Mouse (Mus musculus) monocyte, adult 5-6 weeks (primary cell): ENCODE data around the gene Olfr155. TPM values are rescaled to one million over a fixed set of nuclear protein-coding genes. Genes with fewer than 3 reads are reported as not detected.

Experiments
- ATAC-seq: fragments of 153-309, 156-312 bp; replicated peaks from 2 replicates; pipeline ENCODE4 v1.8.0; 2017; ENCODE audit warnings: mild to moderate bottlenecking; ENCODE audit not compliant: low TSS enrichment, insufficient number of reproducible peaks, severe bottlenecking, poor library complexity, low FRiP score
- total RNA-seq: library from RNA; stranded (forward); fragments of 200-1000, 200-491, 200-594 nt; gene quantifications from 3 replicates; pipeline ENCODE4 v1.2.3, GENCODE M21; 2017

Gene Olfr155
- total RNA-seq, 1 experiment from 2014 or later = not detected

DNA sequence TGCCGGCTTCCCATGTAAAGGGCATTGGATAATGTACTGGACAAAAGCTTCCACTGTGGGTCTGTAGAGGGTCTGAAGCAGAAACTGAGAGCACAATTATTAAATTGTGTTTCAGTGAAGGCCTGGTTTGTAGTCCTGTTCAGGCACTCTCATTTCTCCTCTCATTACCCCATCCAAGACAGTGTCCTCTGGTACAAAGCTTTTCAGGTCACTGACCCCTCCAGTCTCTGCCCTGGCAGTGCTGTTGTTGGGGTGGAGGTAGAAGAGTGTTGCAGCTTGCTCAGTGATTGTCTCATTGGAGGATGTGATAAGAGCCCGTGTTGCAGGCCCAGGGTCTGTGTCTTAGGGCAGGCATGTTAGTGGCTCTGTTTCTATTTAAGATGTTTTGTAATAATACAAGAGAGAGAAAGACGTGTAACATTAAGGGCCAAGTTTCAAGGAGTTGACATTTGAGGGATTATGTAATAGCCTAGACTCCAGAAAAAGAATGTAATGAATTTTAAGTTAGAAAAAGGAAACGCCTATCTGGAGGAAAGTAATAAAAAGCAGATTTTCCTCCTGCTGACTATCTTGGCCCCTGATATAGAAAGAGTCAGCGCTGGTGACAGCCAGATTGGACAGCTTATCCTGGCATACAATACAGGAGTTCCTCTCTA lies 26.9 kb downstream of the Olfr155 start:
- no peak for ATAC-seq

DNA sequence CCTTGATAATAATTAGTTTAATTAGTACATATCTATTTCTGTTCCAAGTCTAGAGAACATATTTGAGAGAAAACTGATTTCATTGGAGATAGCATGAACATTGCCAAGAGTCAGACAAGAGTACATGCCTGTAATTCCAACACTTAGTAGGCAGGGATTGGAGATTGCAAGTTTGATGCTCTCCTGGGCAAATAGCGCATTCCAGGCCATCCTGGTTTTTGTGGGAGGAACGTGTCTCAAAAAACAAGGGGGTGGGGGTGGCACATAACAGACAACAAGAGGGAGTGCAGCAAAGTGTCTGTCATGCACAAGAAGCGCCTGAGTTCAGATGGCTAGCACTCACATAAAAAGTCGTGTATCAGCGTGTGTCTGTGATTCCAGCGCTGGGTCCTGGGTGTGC lies 28.2 kb downstream of the Olfr155 start:
- ATAC-seq = no peak

DNA sequence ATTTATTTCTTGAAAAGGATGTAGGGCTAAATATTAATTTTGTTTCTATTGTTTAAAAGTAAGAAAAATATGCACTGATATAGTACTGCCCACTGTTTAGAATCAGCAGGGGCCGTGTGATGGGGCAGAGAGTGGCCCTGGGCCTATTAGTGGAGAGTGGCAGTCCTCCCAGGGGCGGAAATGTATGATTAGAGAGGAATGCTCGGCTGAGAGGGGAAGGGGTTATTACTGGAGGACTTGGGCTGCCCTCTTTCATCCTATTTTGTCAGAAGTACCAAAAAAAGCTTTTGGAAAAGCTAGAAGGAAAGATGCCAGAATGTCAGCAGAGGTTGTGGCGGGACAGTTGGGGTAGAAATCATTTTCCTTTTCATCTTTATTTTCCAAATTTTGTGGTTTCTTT lies 32.8 kb downstream of the Olfr155 start:
- ATAC-seq = no peak

GRCm38 (mm10) chr4:43891247-43891646 lies 39.9 kb downstream of the Olfr155 start:
- ATAC-seq = no peak

DNA sequence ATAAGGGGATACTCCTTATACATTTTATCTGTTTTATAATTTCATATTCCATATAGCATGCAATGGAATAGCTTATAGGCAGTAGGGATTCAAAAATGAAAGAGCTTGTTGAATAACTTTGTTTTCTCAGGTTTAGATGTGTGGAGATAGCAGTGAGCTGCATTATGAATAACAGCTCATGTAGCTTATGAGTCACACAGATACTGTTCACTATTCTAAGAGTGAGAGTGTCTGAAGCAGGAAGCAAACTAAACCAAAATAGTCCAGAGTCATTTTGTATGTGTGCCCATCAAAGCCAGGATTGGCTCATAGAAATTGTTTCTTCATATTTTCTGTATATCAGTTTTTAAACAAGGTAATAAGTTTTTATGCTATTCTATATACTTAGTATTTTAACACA lies 45.8 kb downstream of the Olfr155 start:
- no peak for ATAC-seq

DNA sequence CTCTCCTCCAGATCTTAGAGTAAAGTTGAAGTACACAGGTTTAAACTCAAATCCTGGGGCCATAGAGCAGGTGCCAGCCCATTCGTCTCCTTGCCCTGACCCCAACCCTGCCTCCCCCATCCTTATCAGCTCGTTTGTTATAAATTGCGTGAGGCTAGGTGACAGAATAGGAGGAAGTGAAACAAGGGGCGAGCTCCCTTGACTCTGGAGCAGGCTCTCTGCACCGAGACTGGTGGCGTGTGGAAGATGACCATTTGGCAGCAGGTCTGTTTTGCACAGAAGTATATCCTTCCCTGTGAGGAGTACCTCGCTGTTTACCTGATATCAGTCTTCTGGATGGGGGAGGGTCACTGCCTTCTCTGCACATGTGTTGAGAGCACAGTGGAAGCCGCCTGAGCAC lies 47.8 kb downstream of the Olfr155 start:
- ATAC-seq = peak; percentile 56; the same call in 1 of the 2 replicates

DNA sequence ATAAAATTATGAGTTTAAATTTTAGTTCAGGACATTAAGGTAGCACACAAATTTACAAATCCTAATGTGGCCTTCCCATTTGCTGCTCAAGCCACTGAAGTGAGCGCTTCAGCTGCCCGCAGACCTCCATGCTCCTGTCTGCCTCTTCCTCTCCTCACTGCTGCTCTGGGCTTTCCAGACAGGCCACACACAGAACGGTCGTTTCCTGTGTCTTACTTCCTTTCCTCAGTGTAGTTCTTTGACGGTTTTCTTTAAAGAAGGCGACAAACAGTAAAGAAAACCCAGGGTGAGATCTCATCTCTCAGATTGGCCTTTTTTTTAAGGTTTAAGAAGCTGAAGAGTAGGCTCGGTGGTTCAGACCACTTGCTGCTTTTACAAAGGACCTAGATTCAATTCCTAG lies 52.3 kb downstream of the Olfr155 start:
- ATAC-seq = no peak

DNA sequence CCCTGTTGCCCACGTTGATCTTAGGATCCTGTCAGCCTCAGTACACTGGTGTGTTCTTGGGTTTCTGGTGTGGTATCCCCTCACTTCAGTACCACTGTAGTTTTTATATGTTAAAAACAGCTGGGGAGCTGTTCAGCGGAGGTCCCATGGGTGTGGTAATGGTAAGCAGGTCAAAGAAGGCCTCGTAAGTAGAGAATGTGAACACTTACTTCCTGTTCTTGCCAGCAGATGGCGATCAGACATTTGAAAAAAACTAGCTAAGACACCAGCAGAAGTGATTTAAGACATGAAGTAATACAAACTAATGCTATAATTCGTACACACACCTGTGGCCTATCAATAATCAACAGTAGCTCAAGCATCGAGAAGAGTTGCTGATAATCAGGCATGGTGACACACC lies 55.1 kb downstream of the Olfr155 start:
- 0 out of 2 replicates have a peak, but pooled peaks have one; percentile 45 for ATAC-seq

Other genes with a start within 250 kb of the Olfr155 start
- gene Npr2, start 219.6 kb upstream of the Olfr155 start, total RNA-seq = 0.19 to 0.38 TPM in 2 of 3 replicates, not detected in the other
- not detected in 3 replicates for gene Spag8, start 198.0 kb upstream of the Olfr155 start, total RNA-seq
- 21.5 to 26.1 TPM (median 25.9 TPM) in 3 replicates for gene Hint2, start 195.1 kb upstream of the Olfr155 start, total RNA-seq
- 0.19 to 0.32 TPM (median 0.19 TPM) in 3 replicates for gene Tmem8b, start 182.6 kb upstream of the Olfr155 start, total RNA-seq
- gene Fam221b, start 182.4 kb upstream of the Olfr155 start, total RNA-seq = 0.68 to 1.0 TPM (median 0.96 TPM) in 3 replicates
- gene Olfr70, start 150.8 kb upstream of the Olfr155 start, total RNA-seq = 0.53 TPM in 1 of 3 replicates, not detected in the others
- not detected in 3 replicates for gene Olfr71, start 141.3 kb upstream of the Olfr155 start, total RNA-seq
- gene Hrct1, start 124.4 kb upstream of the Olfr155 start, total RNA-seq = not detected in 3 replicates
- not detected in 3 replicates for gene Spaar, start 121.5 kb upstream of the Olfr155 start, total RNA-seq
- gene Olfr159, start 80.6 kb upstream of the Olfr155 start, total RNA-seq = not detected in 3 replicates
- not detected in 3 replicates for gene Olfr156, start 27.7 kb upstream of the Olfr155 start, total RNA-seq
- gene Olfr157, start 11.4 kb upstream of the Olfr155 start, total RNA-seq = not detected in 3 replicates
- 0.38 to 6.1 TPM (median 4.6 TPM) in 3 replicates for gene Reck, start 24.0 kb downstream of the Olfr155 start, total RNA-seq
- gene Glipr2, start 105.8 kb downstream of the Olfr155 start, total RNA-seq = 116 to 119 TPM (median 118 TPM) in 3 replicates
- 0.39 TPM in 1 of 3 replicates, not detected in the others for gene Ccin, start 131.9 kb downstream of the Olfr155 start, total RNA-seq
- 320 to 466 TPM (median 446 TPM) in 3 replicates for gene Clta, start 152.9 kb downstream of the Olfr155 start, total RNA-seq
- 12.7 to 24.4 TPM (median 19.1 TPM) in 3 replicates for gene Gne, start 232.6 kb downstream of the Olfr155 start, total RNA-seq